Mouse (Mus musculus) embryonic facial prominence, embryonic 13.5 days (tissue): ENCODE results near the gene Peli1. TPM values are rescaled to one million over a fixed set of nuclear protein-coding genes. Genes with fewer than 3 reads are reported as not detected.

ENCODE experiments used
- ATAC-seq: fragments of 200-750 bp; cut with Nextera tagmentation; 2 replicates; pipeline ENCODE4 v1.8.0; 2017; ENCODE audit warnings: low read depth; ENCODE audit not compliant: insufficient number of reproducible peaks, insufficient read depth, low FRiP score, low TSS enrichment
- H3K27ac ChIP-seq: fragments of 300-500 bp; sonication (generic); 2 replicates; pipeline ENCODE4 v1.5.1; 2015; ENCODE audit warnings: moderate library complexity, mild to moderate bottlenecking, inconsistent platforms
- H3K27me3 ChIP-seq: fragments of 300-500 bp; sonication (generic); 2 replicates; pipeline ENCODE4 v1.6.1; 2015; ENCODE audit warnings: mild to moderate bottlenecking, inconsistent platforms
- H3K36me3 ChIP-seq: fragments of 300-500 bp; sonication (generic); 2 replicates; pipeline ENCODE4 v1.6.1; 2015; ENCODE audit warnings: mild to moderate bottlenecking, inconsistent platforms
- H3K4me1 ChIP-seq: fragments of 300-500 bp; sonication (generic); 2 replicates; pipeline ENCODE4 v1.6.1; 2015; ENCODE audit warnings: inconsistent platforms
- H3K4me2 ChIP-seq: fragments of 300-500 bp; sonication (generic); 2 replicates; pipeline ENCODE4 v1.6.1; 2015; ENCODE audit warnings: moderate library complexity, mild to moderate bottlenecking, inconsistent platforms
- H3K4me3 ChIP-seq: fragments of 300-500 bp; sonication (generic); 2 replicates; pipeline ENCODE4 v1.5.1; 2015; ENCODE audit warnings: mild to moderate bottlenecking, inconsistent platforms
- H3K9ac ChIP-seq: fragments of 300-500 bp; sonication (generic); 2 replicates; pipeline ENCODE4 v1.6.1; 2015; ENCODE audit warnings: mild to moderate bottlenecking, inconsistent platforms
- H3K9me3 ChIP-seq: fragments of 300-500 bp; sonication (generic); 2 replicates; pipeline ENCODE4 v1.6.1; 2016; ENCODE audit warnings: inconsistent platforms
- WGBS: fragments of 180-500 bp; shearing (Covaris S2); methylation state at CpG from one replicate; pipeline ENCODE4 v1.1.7; 2015; ENCODE audit warnings: mixed read lengths; 5-methylcytosine and 5-hydroxymethylcytosine counted together
- polyA plus RNA-seq: library from polyadenylated mRNA; unstranded; fragments of >200 nt; fragmentation: Nextera tagmentation; extraction: Ambion mirVana; gene quantifications from 2 replicates; pipeline ENCODE4 v1.2.1, GENCODE M21; 2015

Peli1 gene
- 48.4 and 48.8 TPM in 2 replicates for polyA plus RNA-seq

DNA sequence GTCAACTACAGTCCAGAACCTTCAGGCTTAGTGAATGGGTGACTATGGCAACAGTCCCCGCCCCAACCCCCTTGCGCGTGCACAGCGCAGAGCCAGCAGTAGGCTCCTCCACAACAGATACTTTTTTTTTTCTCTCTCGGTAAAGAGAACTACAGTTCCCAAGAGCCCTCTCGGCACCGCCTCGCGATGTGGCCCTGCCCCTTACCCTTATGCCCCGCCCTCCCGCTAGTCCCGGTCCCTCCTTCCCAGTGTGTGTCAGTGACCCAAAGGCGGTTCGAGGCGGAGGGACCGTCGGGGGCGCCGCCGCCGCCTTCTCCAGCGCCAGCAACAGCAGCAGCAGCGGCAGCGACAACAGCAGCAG, at the start of gene Peli1:
Gene Peli1 (plus strand): TSS at position 225 of the 361 bp plus-strand sequence.
- no peaks in the 10 kb centered on the region for H3K27me3 ChIP-seq
- H3K9ac ChIP-seq = peak within 1 kb of the TSS; percentile 98
- peak within 1 kb of the TSS; percentile 99 for H3K27ac ChIP-seq
- H3K4me3 ChIP-seq = peak within 1 kb of the TSS; percentile 83
- 0% methylated on average over 24 of the region's 24 CpGs for WGBS
- H3K9me3 ChIP-seq = no peaks in the 10 kb centered on the region
- H3K36me3 ChIP-seq = no peaks in the 10 kb centered on the region
- H3K4me2 ChIP-seq = peak within 1 kb of the TSS; percentile 71
- peaks cover 13% of the 10 kb centered on the region for H3K4me1 ChIP-seq
- ATAC-seq = peak; percentile 100

DNA sequence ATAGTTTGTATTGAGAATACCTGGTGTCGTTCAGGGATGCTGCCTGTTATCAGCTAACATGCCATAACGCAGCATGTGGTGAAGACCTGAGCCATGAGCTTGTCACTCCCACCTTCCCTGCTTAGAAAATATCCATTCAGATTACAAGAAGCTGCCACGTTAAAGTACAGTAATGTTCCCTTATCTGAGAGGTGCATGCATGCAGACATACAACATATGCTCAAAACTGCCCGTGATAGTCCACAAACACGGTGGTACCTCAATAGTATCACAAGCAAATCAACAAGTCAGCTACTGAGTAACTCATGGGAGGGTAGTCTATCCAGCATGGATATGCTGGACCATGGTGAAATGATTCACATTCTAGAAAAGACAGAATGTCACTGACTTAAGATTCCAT, 48.5 kb upstream of the Peli1 start:
- Histone ChIP-seq H3K27me3 (no peaks in the 10 kb centered on the region), H3K4me1 (no peaks in the 10 kb centered on the region), H3K27ac (no peak overlapping the region), H3K36me3 (no peaks in the 10 kb centered on the region), H3K4me3 (no peak overlapping the region), H3K9me3 (no peaks in the 10 kb centered on the region), H3K9ac (no peak overlapping the region), H3K4me2 (no peak overlapping the region)
- ATAC-seq = no peak
- WGBS = 91% methylated on average over 5 of the region's 5 CpGs

DNA sequence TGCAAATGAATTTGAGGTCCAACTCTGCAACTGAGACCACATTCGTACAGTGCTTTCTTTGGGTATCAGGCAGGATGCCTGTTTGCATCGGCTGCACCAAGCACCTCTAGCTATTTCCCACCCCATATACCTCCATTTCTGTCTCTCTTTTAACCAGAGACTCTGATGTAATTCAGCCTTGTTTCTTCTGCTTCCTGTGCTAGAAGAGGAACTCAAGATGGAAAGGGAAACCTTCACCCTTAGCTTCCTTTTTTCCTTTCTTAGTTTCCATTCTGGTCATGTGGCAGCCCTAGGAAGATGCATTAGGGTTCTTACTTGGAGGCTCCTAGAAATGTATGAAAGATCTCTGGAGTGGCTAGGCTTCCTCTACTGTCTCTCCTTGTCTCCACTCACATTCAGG, 44.9 kb upstream of the Peli1 start:
- ATAC-seq = no peak
- 73% methylated on average over 2 of the region's 2 CpGs for WGBS
- no peak overlapping the region for H3K4me2 ChIP-seq
- H3K36me3 ChIP-seq = no peaks in the 10 kb centered on the region
- no peaks in the 10 kb centered on the region for H3K27me3 ChIP-seq
- H3K27ac ChIP-seq = no peak overlapping the region
- no peaks in the 10 kb centered on the region for H3K9me3 ChIP-seq
- H3K9ac ChIP-seq = no peak overlapping the region
- no peak overlapping the region for H3K4me3 ChIP-seq
- H3K4me1 ChIP-seq = no peaks in the 10 kb centered on the region

GRCm38 (mm10) chr11:21047921-21048320, 43.2 kb upstream of the Peli1 start:
- no peak for ATAC-seq
- Histone ChIP-seq H3K27ac (no peak overlapping the region), H3K4me3 (no peak overlapping the region), H3K4me1 (no peaks in the 10 kb centered on the region), H3K9me3 (no peaks in the 10 kb centered on the region), H3K4me2 (no peak overlapping the region), H3K27me3 (no peaks in the 10 kb centered on the region), H3K36me3 (no peaks in the 10 kb centered on the region), H3K9ac (no peak overlapping the region)
- 73% methylated on average over 2 of the region's 2 CpGs for WGBS

DNA sequence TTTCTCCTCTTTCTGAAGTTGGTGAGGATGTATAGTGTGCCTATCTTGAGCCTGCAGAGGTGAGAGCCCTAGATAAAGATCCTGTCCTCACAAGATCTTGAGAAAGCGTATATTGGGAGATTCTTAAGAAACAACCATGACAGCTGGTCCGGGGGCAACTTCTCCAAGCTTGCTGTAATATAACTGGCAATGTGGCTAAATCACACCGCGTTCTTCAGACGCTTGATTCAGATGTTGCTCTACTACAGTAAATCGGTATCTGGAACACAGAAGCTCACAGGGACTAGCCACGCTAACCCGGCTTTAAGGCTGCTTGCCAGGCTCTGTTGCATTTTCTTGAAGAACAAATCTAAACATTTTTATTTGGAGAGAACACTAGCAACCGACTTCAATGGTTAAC, 39.4 kb upstream of the Peli1 start:
- H3K27ac ChIP-seq = no peak overlapping the region
- H3K27me3 ChIP-seq = no peaks in the 10 kb centered on the region
- ATAC-seq = no peak
- no peak overlapping the region for H3K4me2 ChIP-seq
- H3K9me3 ChIP-seq = no peaks in the 10 kb centered on the region
- 0 out of 2 replicates have a peak, but pooled peaks cover 3% of the 10 kb centered on the region for H3K4me1 ChIP-seq
- H3K4me3 ChIP-seq = no peak overlapping the region
- 83% methylated on average over 9 of the region's 9 CpGs for WGBS
- no peak overlapping the region for H3K9ac ChIP-seq
- no peaks in the 10 kb centered on the region for H3K36me3 ChIP-seq

DNA sequence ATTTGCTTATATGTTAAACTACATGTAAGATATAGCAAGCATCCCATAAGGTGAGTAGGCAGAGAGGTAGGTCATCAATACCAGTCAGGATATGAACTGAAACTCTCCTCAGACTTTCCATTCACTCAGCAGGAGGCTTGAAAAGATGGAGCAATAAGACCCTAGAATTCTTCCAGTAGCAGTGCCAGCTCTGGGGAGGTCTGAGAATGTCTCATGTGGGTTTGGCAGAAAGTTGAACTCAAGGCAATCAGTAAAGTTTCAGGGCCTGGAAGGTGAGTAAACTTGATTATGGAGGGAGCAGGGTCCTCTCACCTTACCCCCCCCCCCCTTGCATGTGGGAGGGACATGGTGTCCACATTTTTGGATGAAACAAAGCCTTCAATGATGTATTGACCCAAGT, 36.5 kb upstream of the Peli1 start:
- Histone ChIP-seq H3K27ac (no peak overlapping the region), H3K36me3 (no peaks in the 10 kb centered on the region), H3K4me3 (no peak overlapping the region), H3K4me1 (0 out of 2 replicates have a peak, but pooled peaks cover 3% of the 10 kb centered on the region), H3K9ac (no peak overlapping the region), H3K9me3 (no peaks in the 10 kb centered on the region), H3K4me2 (no peak overlapping the region), H3K27me3 (no peaks in the 10 kb centered on the region)
- ATAC-seq = no peak

- H3K27me3 ChIP-seq = no peaks in the 10 kb centered on the region
- ATAC-seq = no peak
- H3K4me3 ChIP-seq = no peak overlapping the region
- no peaks in the 10 kb centered on the region for H3K9me3 ChIP-seq
- no peak overlapping the region for H3K4me2 ChIP-seq
- no peak overlapping the region for H3K9ac ChIP-seq
- WGBS = 83% methylated on average over 13 of the region's 13 CpGs
- H3K27ac ChIP-seq = no peak overlapping the region
- H3K4me1 ChIP-seq = 0 out of 2 replicates have a peak, but pooled peaks cover 8% of the 10 kb centered on the region
- H3K36me3 ChIP-seq = no peaks in the 10 kb centered on the region
These were observed 34.8 kb upstream of the Peli1 start for GRCm38 (mm10) chr11:21056109-21056850.

GRCm38 (mm10) chr11:21057511-21058414, 33.3 kb upstream of the Peli1 start:
- no peak overlapping the region for H3K4me2 ChIP-seq

GRCm38 (mm10) chr11:21058415-21058781, 32.7 kb upstream of the Peli1 start:
- H3K27ac ChIP-seq = no peak overlapping the region
- no peak overlapping the region for H3K4me3 ChIP-seq
- H3K4me1 ChIP-seq = 0 out of 2 replicates have a peak, but pooled peaks cover 8% of the 10 kb centered on the region
- H3K4me2 ChIP-seq = no peak overlapping the region
- whole genome bisulfite sequencing = 71% methylated on average over 5 of the region's 5 CpGs
- H3K9me3 ChIP-seq = no peaks in the 10 kb centered on the region
- no peaks in the 10 kb centered on the region for H3K36me3 ChIP-seq
- H3K9ac ChIP-seq = no peak overlapping the region
- H3K27me3 ChIP-seq = no peaks in the 10 kb centered on the region
- ATAC-seq = no peak

More at GRCm38 (mm10) chr11:21057511-21058414, 33.3 kb upstream of the Peli1 start:
- WGBS = 68% methylated on average over 17 of the region's 17 CpGs
- no peaks in the 10 kb centered on the region for H3K36me3 ChIP-seq
- H3K9ac ChIP-seq = no peak overlapping the region
- H3K27me3 ChIP-seq = no peaks in the 10 kb centered on the region
- H3K4me3 ChIP-seq = no peak overlapping the region
- H3K27ac ChIP-seq = no peak overlapping the region
- ATAC-seq = no peak
- H3K4me1 ChIP-seq = 0 out of 2 replicates have a peak, but pooled peaks cover 8% of the 10 kb centered on the region
- H3K9me3 ChIP-seq = no peaks in the 10 kb centered on the region

- Histone ChIP-seq H3K36me3 (no peaks in the 10 kb centered on the region), H3K4me2 (no peak overlapping the region), H3K27ac (no peak overlapping the region), H3K27me3 (no peaks in the 10 kb centered on the region), H3K4me1 (0 out of 2 replicates have a peak, but pooled peaks cover 5% of the 10 kb centered on the region), H3K9ac (no peak overlapping the region), H3K9me3 (no peaks in the 10 kb centered on the region), H3K4me3 (no peak overlapping the region)
- 51% methylated on average over 7 of the region's 7 CpGs for WGBS
- ATAC-seq = no peak
These were observed 30.6 kb upstream of the Peli1 start for GRCm38 (mm10) chr11:21060386-21061074.

GRCm38 (mm10) chr11:21061075-21061403, 30.1 kb upstream of the Peli1 start:
- WGBS = 76% methylated on average over 8 of the region's 8 CpGs
- Histone ChIP-seq H3K4me3 (no peak overlapping the region), H3K4me2 (no peak overlapping the region), H3K36me3 (no peaks in the 10 kb centered on the region), H3K9ac (no peak overlapping the region), H3K27ac (no peak overlapping the region), H3K4me1 (0 out of 2 replicates have a peak, but pooled peaks cover 5% of the 10 kb centered on the region), H3K27me3 (no peaks in the 10 kb centered on the region), H3K9me3 (no peaks in the 10 kb centered on the region)
- ATAC-seq = no peak
